Mouse (Mus musculus) right cerebral cortex, adult 18-20 months (tissue): ENCODE results near the gene Adat1.

Experiments used
- DNase-seq: peaks from one replicate; pipeline ENCODE4 v3.0.0; 2022; ENCODE audit warnings: mixed read lengths

Gene Adat1

GRCm38 (mm10) chr8:111992013-111992702 is at the start of gene Adat1:
Gene Adat1 (minus strand): TSS chr8:111992302.
- DNase-seq, result peak; percentile 94

- DNase-seq, result no peak
Measured at GRCm38 (mm10) chr8:112037521-112037920, 45.4 kb upstream of the Adat1 start.

- no peak for DNase-seq
Measured at GRCm38 (mm10) chr8:112034603-112035002, 42.5 kb upstream of the Adat1 start.

GRCm38 (mm10) chr8:112033071-112033470 is 41.0 kb upstream of the Adat1 start:
- no peak for DNase-seq

- no peak for DNase-seq
Measured at GRCm38 (mm10) chr8:112030663-112031062, 38.6 kb upstream of the Adat1 start.

GRCm38 (mm10) chr8:112029455-112029854 is 37.4 kb upstream of the Adat1 start:
- DNase-seq, result no peak

GRCm38 (mm10) chr8:112014936-112015335 is 22.8 kb upstream of the Adat1 start, which contains the start of gene Gm6793:
Gene Gm6793 (minus strand): TSS chr8:112015036.
- no peak for DNase-seq

- DNase-seq, result peak; percentile 46
Measured at GRCm38 (mm10) chr8:112011816-112012242, 19.7 kb upstream of the Adat1 start.

- DNase-seq, result peak; percentile 94
Measured at GRCm38 (mm10) chr8:112010997-112011815, 19.1 kb upstream of the Adat1 start, which contains the start of the genes Kars and Terf2ip. Gene Kars (minus strand): TSS chr8:112011323. Gene Terf2ip (plus strand): TSS chr8:112011398.

- DNase-seq, result no peak
Measured at GRCm38 (mm10) chr8:112009558-112009957, 17.5 kb upstream of the Adat1 start.

GRCm38 (mm10) chr8:112007669-112008068 is 15.6 kb upstream of the Adat1 start:
- DNase-seq, result no peak

GRCm38 (mm10) chr8:112005601-112006000 is 13.5 kb upstream of the Adat1 start:
- DNase-seq, result peak; percentile 79

- DNase-seq, result no peak
Measured at GRCm38 (mm10) chr8:112004754-112005153, 12.7 kb upstream of the Adat1 start.

- no peak for DNase-seq
Measured at GRCm38 (mm10) chr8:111992703-111993039, 569 bp upstream of the Adat1 start.

- DNase-seq, result no peak
Measured at GRCm38 (mm10) chr8:111991278-111991677, 824 bp downstream of the Adat1 start.

GRCm38 (mm10) chr8:111989911-111990310 is 2.2 kb downstream of the Adat1 start:
- peak; percentile 64 for DNase-seq

GRCm38 (mm10) chr8:111984511-111984910 is 7.6 kb downstream of the Adat1 start:
- DNase-seq, result peak; percentile 65

- no peak for DNase-seq
Measured at GRCm38 (mm10) chr8:111982116-111982515, 10.0 kb downstream of the Adat1 start.

- DNase-seq, result no peak
Measured at GRCm38 (mm10) chr8:111978147-111978546, 14.0 kb downstream of the Adat1 start.

GRCm38 (mm10) chr8:111976326-111976725 is 15.8 kb downstream of the Adat1 start:
- DNase-seq, result no peak

- DNase-seq, result no peak
Measured at GRCm38 (mm10) chr8:111975706-111976105, 16.4 kb downstream of the Adat1 start.

GRCm38 (mm10) chr8:111974138-111974537 is 18.0 kb downstream of the Adat1 start:
- DNase-seq, result no peak

- DNase-seq, result no peak
Measured at GRCm38 (mm10) chr8:111968991-111969390, 23.1 kb downstream of the Adat1 start.

- no peak for DNase-seq
Measured at GRCm38 (mm10) chr8:111968541-111968940, 23.6 kb downstream of the Adat1 start.
